Mouse (Mus musculus): ENCODE measurements around the gene Gm16451. TPM values are rescaled to one million over a fixed set of nuclear protein-coding genes. Genes with fewer than 3 reads are reported as not detected.
"Not testable (repeated sequence)": the region's sequence is repeated elsewhere in the genome, so short reads cannot be mapped to it uniquely, and the experiment has no call there.

Gene Gm16451
- polyA plus RNA-seq (2015; fragmentation: Nextera tagmentation; extraction: Ambion mirVana), result not detected in 2 replicates

GRCm38 (mm10) chr7:22118145-22118544 lies at the start of gene Gm16451:
Gene Gm16451, minus strand, starts transcription at chr7:22118245.
- ATAC-seq (ENCODE audit: insufficient read depth); H3K4me3 ChIP-seq (replicated peaks); H3K36me3 ChIP-seq (replicated peaks); H3K9ac ChIP-seq; H3K4me1 ChIP-seq (replicated peaks); H3K9me3 ChIP-seq (replicated peaks); H3K27me3 ChIP-seq; H3K4me2 ChIP-seq; H3K27ac ChIP-seq (replicated peaks): not testable (repeated sequence)
- no CpG with 5 or more reads among the region's 2 CpGs for WGBS (ENCODE audit: insufficient replicate concordance)

GRCm38 (mm10) chr7:22163935-22164334 lies 45.9 kb upstream of the Gm16451 start, which contains the start of gene Vmn1r142:
Gene Vmn1r142, minus strand, starts transcription at chr7:22164035.
- not testable (repeated sequence) for H3K36me3 ChIP-seq (replicated peaks); H3K4me3 ChIP-seq (replicated peaks); ATAC-seq (ENCODE audit: insufficient read depth); H3K27ac ChIP-seq (replicated peaks); H3K27me3 ChIP-seq; H3K4me2 ChIP-seq; H3K4me1 ChIP-seq (replicated peaks); H3K9me3 ChIP-seq (replicated peaks); H3K9ac ChIP-seq
- no CpG with 5 or more reads among the region's 3 CpGs for WGBS (ENCODE audit: insufficient replicate concordance)

GRCm38 (mm10) chr7:22134641-22135040 lies 16.6 kb upstream of the Gm16451 start, which contains the start of gene Gm10666:
Gene Gm10666, minus strand, starts transcription at chr7:22134741.
- H3K4me3 ChIP-seq (replicated peaks); ATAC-seq (ENCODE audit: insufficient read depth); H3K4me2 ChIP-seq; H3K4me1 ChIP-seq (replicated peaks); H3K9me3 ChIP-seq (replicated peaks); H3K36me3 ChIP-seq (replicated peaks); H3K27ac ChIP-seq (replicated peaks); H3K9ac ChIP-seq; H3K27me3 ChIP-seq: not testable (repeated sequence)
- no CpG with 5 or more reads among the region's 5 CpGs for WGBS (ENCODE audit: insufficient replicate concordance)

- H3K4me3 ChIP-seq (replicated peaks); ATAC-seq (ENCODE audit: insufficient read depth); H3K9me3 ChIP-seq (replicated peaks); H3K9ac ChIP-seq; H3K4me1 ChIP-seq (replicated peaks); H3K27ac ChIP-seq (replicated peaks); H3K36me3 ChIP-seq (replicated peaks); H3K4me2 ChIP-seq; H3K27me3 ChIP-seq: not testable (repeated sequence)
- WGBS (ENCODE audit: insufficient replicate concordance), result no CpG with 5 or more reads among the region's 7 CpGs
Measured at GRCm38 (mm10) chr7:22068757-22069156, 49.3 kb downstream of the Gm16451 start, which contains the start of gene Vmn1r139. Gene Vmn1r139, plus strand, starts transcription at chr7:22069057.

Other genes with a start within 250 kb of the Gm16451 start
- not detected in 2 replicates for gene Gm5891, start 197.0 kb downstream of the Gm16451 start, polyA plus RNA-seq (2015; fragmentation: Nextera tagmentation; extraction: Ambion mirVana)
- not detected in 2 replicates for gene Vmn1r137, start 123.7 kb downstream of the Gm16451 start, polyA plus RNA-seq (2015; fragmentation: Nextera tagmentation; extraction: Ambion mirVana)
- not detected in 2 replicates for gene Vmn1r138, start 89.3 kb downstream of the Gm16451 start, polyA plus RNA-seq (2015; fragmentation: Nextera tagmentation; extraction: Ambion mirVana)
- not detected in 2 replicates for gene Gm6176, start 61.9 kb downstream of the Gm16451 start, polyA plus RNA-seq (2015; fragmentation: Nextera tagmentation; extraction: Ambion mirVana)
- not detected in 2 replicates for gene Vmn1r139, start 49.2 kb downstream of the Gm16451 start, polyA plus RNA-seq (2015; fragmentation: Nextera tagmentation; extraction: Ambion mirVana)
- gene Gm10666, start 16.5 kb upstream of the Gm16451 start, polyA plus RNA-seq (2015; fragmentation: Nextera tagmentation; extraction: Ambion mirVana), result not detected in 2 replicates
- gene Vmn1r142, start 45.8 kb upstream of the Gm16451 start, polyA plus RNA-seq (2015; fragmentation: Nextera tagmentation; extraction: Ambion mirVana), result not detected in 2 replicates
- not detected in 2 replicates for gene Vmn1r143, start 71.1 kb upstream of the Gm16451 start, polyA plus RNA-seq (2015; fragmentation: Nextera tagmentation; extraction: Ambion mirVana)
- gene Gm8653, start 83.0 kb upstream of the Gm16451 start, polyA plus RNA-seq (2015; fragmentation: Nextera tagmentation; extraction: Ambion mirVana), result not detected in 2 replicates
- not detected in 2 replicates for gene Gm8453, start 111.2 kb upstream of the Gm16451 start, polyA plus RNA-seq (2015; fragmentation: Nextera tagmentation; extraction: Ambion mirVana)
- not detected in 2 replicates for gene Gm4187, start 211.5 kb upstream of the Gm16451 start, polyA plus RNA-seq (2015; fragmentation: Nextera tagmentation; extraction: Ambion mirVana)

Measured in liver, embryonic 15.5 days (tissue).